Mouse (Mus musculus) liver, embryonic 14.5 days (tissue): ENCODE data around the gene Acta2. TPM values are rescaled to one million over a fixed set of nuclear protein-coding genes. Genes with fewer than 3 reads are reported as not detected.

Experiments used
- ATAC-seq: fragments of 200-750 bp; cut with Nextera tagmentation; 2 replicates; pipeline ENCODE4 v1.8.0; 2017; ENCODE audit warnings: moderate number of reproducible peaks, mild to moderate bottlenecking, moderate library complexity; ENCODE audit not compliant: insufficient read depth
- DNase-seq, 3 experiments: peaks; one replicate each; pipeline ENCODE4 v3.0.0-alpha.2; 2012 to 2013; ENCODE audit warnings: low read depth in 3 of 3, low spot score in 3 of 3
- H3K27ac ChIP-seq: fragments of 300-500 bp; sonication (generic); 2 replicates; pipeline ENCODE4 v1.5.1; 2014; ENCODE audit warnings: moderate library complexity, mild to moderate bottlenecking, control low read depth, inconsistent platforms
- H3K27me3 ChIP-seq: fragments of 300-500 bp; sonication (generic); 2 replicates; pipeline ENCODE4 v1.6.1; 2014; ENCODE audit warnings: mild to moderate bottlenecking, low read length, moderate library complexity; ENCODE audit not compliant: control insufficient read depth, insufficient read depth
- H3K36me3 ChIP-seq: fragments of 300-500 bp; sonication (generic); replicated peaks from 2 replicates; pipeline ENCODE4 v1.6.1; 2014; ENCODE audit warnings: low read depth; ENCODE audit not compliant: control insufficient read depth, insufficient read depth
- H3K4me1 ChIP-seq, 2 experiments: fragments of 200-500 bp in 1 of 2; fragments of 300-500 bp in 1 of 2; sonication (generic) in 1 of 2; replicated peaks; 2 replicates each; pipeline ENCODE4 v1.6.1; 2012 to 2014; ENCODE audit warnings: antibody characterized with exemption in 1 of 2, inconsistent platforms in 1 of 2, low read length in 1 of 2; ENCODE audit not compliant: control insufficient read depth in 2 of 2, insufficient read depth in 2 of 2
- H3K4me2 ChIP-seq: fragments of 300-500 bp; sonication (generic); 2 replicates; pipeline ENCODE4 v1.6.1; 2014; ENCODE audit warnings: low read depth, mild to moderate bottlenecking, control low read depth, moderate library complexity
- H3K4me3 ChIP-seq, 2 experiments: fragments of 200-500 bp in 1 of 2; fragments of 300-500 bp in 1 of 2; sonication (generic) in 1 of 2; 2 replicates each; pipeline ENCODE4 v1.5.1; 2012 to 2014; ENCODE audit warnings: low read depth in 2 of 2, low read length in 2 of 2, mild to moderate bottlenecking in 2 of 2, control low read depth in 1 of 2, inconsistent platforms in 1 of 2, moderate library complexity in 1 of 2; ENCODE audit not compliant: insufficient read depth in 1 of 2
- H3K9ac ChIP-seq: fragments of 300-500 bp; sonication (generic); replicated peaks from 2 replicates; pipeline ENCODE4 v1.6.1; 2014; ENCODE audit warnings: mild to moderate bottlenecking, control low read depth, moderate library complexity
- H3K9me3 ChIP-seq: fragments of 300-500 bp; sonication (generic); 2 replicates; pipeline ENCODE4 v1.6.1; 2016; ENCODE audit warnings: low read length, mixed read lengths; ENCODE audit not compliant: control insufficient read depth
- CTCF ChIP-seq: IDR thresholded peaks from 2 replicates; pipeline ENCODE4 v1.5.1; 2016; ENCODE audit warnings: antibody characterized with exemption, low read depth, control low read depth
- EP300 ChIP-seq: IDR thresholded peaks from 2 replicates; pipeline ENCODE4 v1.6.1; 2016; ENCODE audit warnings: antibody characterized with exemption, low read depth
- WGBS: fragments of 180-500 bp; shearing (Covaris S2); extraction: QIAGEN DNeasy Blood & Tissue Kit; methylation state at CpG from one replicate; pipeline ENCODE4 v1.1.7; 2014; ENCODE audit not compliant: insufficient replicate concordance; 5-methylcytosine and 5-hydroxymethylcytosine counted together
- polyA plus RNA-seq, 2 experiments: library from polyadenylated mRNA; depleted of rRNA in 1 of 2; stranded (reverse) in 1 of 2; unstranded in 1 of 2; fragments of >200 nt; fragmentation: Nextera tagmentation in 1 of 2; extraction: Ambion mirVana in 1 of 2; gene quantifications; 2 replicates each; pipeline versions ENCODE4 v1.2.1 to v1.2.3; 2012 to 2014

Acta2 gene
- polyA plus RNA-seq, 2 experiments = 11.9 to 12.8 TPM

- DNase-seq = no peak
- ATAC-seq = no peak
- peaks cover 0 to 2% of the 10 kb centered on the region in 2 experiments; a peak in 1 of 4 replicates for H3K4me1 ChIP-seq
- H3K4me2 ChIP-seq = no peak overlapping the region
- no peak overlapping the region for H3K27ac ChIP-seq
- H3K9ac ChIP-seq = no peak overlapping the region
- H3K36me3 ChIP-seq = no peaks in the 10 kb centered on the region
- H3K4me3 ChIP-seq = no peak overlapping the region
- no peaks in the 10 kb centered on the region for H3K9me3 ChIP-seq
- 69% methylated on average over 2 of the region's 2 CpGs for WGBS
- TF ChIP-seq EP300 (no peak), CTCF (no peak)
- no peaks in the 10 kb centered on the region for H3K27me3 ChIP-seq
Measured at GRCm38 (mm10) chr19:34256936-34257335, 1.5 kb upstream of the Acta2 start.

GRCm38 (mm10) chr19:34256149-34256548, 759 bp upstream of the Acta2 start:
- no peak for ATAC-seq
- no peak overlapping the region for H3K27ac ChIP-seq
- no peaks in the 10 kb centered on the region for H3K36me3 ChIP-seq
- H3K4me2 ChIP-seq = no peak overlapping the region
- no peak for DNase-seq
- H3K9ac ChIP-seq = no peak overlapping the region
- no peaks in the 10 kb centered on the region for H3K9me3 ChIP-seq
- peaks cover 0 to 2% of the 10 kb centered on the region in 2 experiments; a peak in 1 of 4 replicates for H3K4me1 ChIP-seq
- no peak for TF ChIP-seq EP300
- no peak for TF ChIP-seq CTCF
- no peaks in the 10 kb centered on the region for H3K27me3 ChIP-seq
- no peak overlapping the region for H3K4me3 ChIP-seq
- 63% methylated on average over 5 of the region's 5 CpGs for WGBS

- no peaks in the 10 kb centered on the region for H3K27me3 ChIP-seq
- WGBS = 11% methylated on average over 14 of the region's 14 CpGs
- no peaks in the 10 kb centered on the region for H3K36me3 ChIP-seq
- peaks cover 0 to 2% of the 10 kb centered on the region in 2 experiments; a peak in 1 of 4 replicates for H3K4me1 ChIP-seq
- H3K9me3 ChIP-seq = no peaks in the 10 kb centered on the region
- no peak overlapping the region for H3K4me3 ChIP-seq
- H3K9ac ChIP-seq = no peak overlapping the region
- no peak overlapping the region for H3K4me2 ChIP-seq
- DNase-seq = no peak
- TF ChIP-seq CTCF = no peak
- TF ChIP-seq EP300 = no peak
- no peak overlapping the region for H3K27ac ChIP-seq
- no peak for ATAC-seq
Measured at GRCm38 (mm10) chr19:34254101-34254879, 1.1 kb downstream of the Acta2 start.

GRCm38 (mm10) chr19:34252450-34252849, 2.9 kb downstream of the Acta2 start:
- no peak overlapping the region for H3K27ac ChIP-seq

GRCm38 (mm10) chr19:34251900-34252299, 3.5 kb downstream of the Acta2 start:
- H3K4me2 ChIP-seq = no peak overlapping the region
- DNase-seq (no peak), ATAC-seq (no peak)
- H3K27me3 ChIP-seq = no peaks in the 10 kb centered on the region
- no peaks in the 10 kb centered on the region for H3K9me3 ChIP-seq
- H3K27ac ChIP-seq = no peak overlapping the region
- H3K36me3 ChIP-seq = no peaks in the 10 kb centered on the region
- peaks cover 0 to 2% of the 10 kb centered on the region in 2 experiments; a peak in 1 of 4 replicates for H3K4me1 ChIP-seq
- no peak overlapping the region for H3K4me3 ChIP-seq
- no peak overlapping the region for H3K9ac ChIP-seq
- TF ChIP-seq EP300 (no peak), CTCF (no peak)
- WGBS = 65% methylated on average over 2 of the region's 2 CpGs

More at GRCm38 (mm10) chr19:34252450-34252849, 2.9 kb downstream of the Acta2 start:
- no peak overlapping the region for H3K9ac ChIP-seq
- no peak overlapping the region for H3K4me2 ChIP-seq
- no peak for TF ChIP-seq EP300
- no peak for TF ChIP-seq CTCF
- H3K9me3 ChIP-seq = no peaks in the 10 kb centered on the region
- no peak overlapping the region for H3K4me3 ChIP-seq
- H3K4me1 ChIP-seq = peaks cover 0 to 2% of the 10 kb centered on the region in 2 experiments; a peak in 1 of 4 replicates
- 69% methylated on average over 9 of the region's 9 CpGs for WGBS
- no peak for ATAC-seq
- H3K27me3 ChIP-seq = no peaks in the 10 kb centered on the region
- no peak for DNase-seq
- H3K36me3 ChIP-seq = no peaks in the 10 kb centered on the region
